Mouse (Mus musculus) brown adipose tissue, adult 24 weeks (tissue): ENCODE measurements around the gene Gm44965. TPM values are rescaled to one million over a fixed set of nuclear protein-coding genes. Genes with fewer than 3 reads are reported as not detected.
"Not testable (repeated sequence)": the region's sequence is repeated elsewhere in the genome, so short reads cannot be mapped to it uniquely, and the experiment has no call there.

Experiments used
- H3K27ac ChIP-seq: fragments of 200-500 bp; replicated peaks from 2 replicates; pipeline ENCODE4 v1.5.1; 2012; ENCODE audit warnings: low read depth, mild to moderate bottlenecking, low read length
- H3K4me1 ChIP-seq: fragments of 200-500 bp; 2 replicates; pipeline ENCODE4 v1.6.1; 2012; ENCODE audit warnings: low read length, mixed read lengths; ENCODE audit not compliant: control insufficient read depth, insufficient read depth, insufficient read length
- H3K4me3 ChIP-seq: fragments of 200-500 bp; 2 replicates; pipeline ENCODE4 v1.5.1; 2012; ENCODE audit warnings: low read depth, mild to moderate bottlenecking, low read length, moderate library complexity; ENCODE audit not compliant: insufficient read depth
- polyA plus RNA-seq: library from polyadenylated mRNA; stranded (reverse); fragments of >200 nt; gene quantifications from 2 replicates; pipeline ENCODE4 v1.2.4, GENCODE M21; 2012; ENCODE audit not compliant: missing spikeins, insufficient read depth, insufficient read length

The Gm44965 gene
- polyA plus RNA-seq, 1 experiment = not detected

GRCm38 (mm10) chr6:48596545-48597232 is 2.9 kb downstream of the Gm44965 start:
- Histone ChIP-seq H3K4me1 (peaks cover 5% of the 10 kb centered on the region), H3K27ac (no peak overlapping the region), H3K4me3 (no peak overlapping the region)

GRCm38 (mm10) chr6:48597233-48597625 is 3.5 kb downstream of the Gm44965 start:
- Histone ChIP-seq H3K4me3 (no peak overlapping the region), H3K27ac (no peak overlapping the region), H3K4me1 (peaks cover 5% of the 10 kb centered on the region)

- no peak overlapping the region for H3K27ac ChIP-seq
- H3K4me3 ChIP-seq = no peak overlapping the region
- 0 out of 2 replicates have a peak, but pooled peaks cover 3% of the 10 kb centered on the region for H3K4me1 ChIP-seq
These were observed 6.9 kb downstream of the Gm44965 start for GRCm38 (mm10) chr6:48600594-48600993.

- H3K27ac ChIP-seq = peak within 1 kb of the TSS; percentile 70
- 0 out of 2 replicates have a peak, but pooled peaks cover 3% of the 10 kb centered on the region for H3K4me1 ChIP-seq
- H3K4me3 ChIP-seq = peak within 1 kb of the TSS; percentile 90
These were observed 7.7 kb downstream of the Gm44965 start, which contains the start of gene Zfp775 for GRCm38 (mm10) chr6:48601271-48602079. TSS of gene Zfp775 (plus strand) at chr6:48602063.

GRCm38 (mm10) chr6:48602080-48602741 is 8.5 kb downstream of the Gm44965 start:
- Histone ChIP-seq H3K27ac (peak overlapping the region; percentile 70), H3K4me3 (peak overlapping the region; percentile 90), H3K4me1 (0 out of 2 replicates have a peak, but pooled peaks cover 3% of the 10 kb centered on the region)

GRCm38 (mm10) chr6:48608124-48608523 is 14.4 kb downstream of the Gm44965 start:
- H3K4me3 ChIP-seq = no peak overlapping the region
- no peak overlapping the region for H3K27ac ChIP-seq
- H3K4me1 ChIP-seq = no peaks in the 10 kb centered on the region

- H3K4me1 ChIP-seq = no peaks in the 10 kb centered on the region
- no peak overlapping the region for H3K27ac ChIP-seq
- H3K4me3 ChIP-seq = no peak overlapping the region
These were observed 15.8 kb downstream of the Gm44965 start for GRCm38 (mm10) chr6:48609512-48609911.

GRCm38 (mm10) chr6:48610657-48611056 is 16.9 kb downstream of the Gm44965 start:
- no peak overlapping the region for H3K27ac ChIP-seq
- no peaks in the 10 kb centered on the region for H3K4me1 ChIP-seq
- no peak overlapping the region for H3K4me3 ChIP-seq

- Histone ChIP-seq H3K4me3 (no peak overlapping the region), H3K4me1 (no peaks in the 10 kb centered on the region)
These were observed 19.7 kb downstream of the Gm44965 start for GRCm38 (mm10) chr6:48613464-48613863.

GRCm38 (mm10) chr6:48614756-48615155 is 21.0 kb downstream of the Gm44965 start:
- H3K4me3 ChIP-seq = no peak overlapping the region
- no peaks in the 10 kb centered on the region for H3K4me1 ChIP-seq
- no peak overlapping the region for H3K27ac ChIP-seq

More at GRCm38 (mm10) chr6:48613464-48613863, 19.7 kb downstream of the Gm44965 start:
- H3K27ac ChIP-seq = no peak overlapping the region

- Histone ChIP-seq H3K4me1 (no peaks in the 10 kb centered on the region), H3K27ac (no peak overlapping the region), H3K4me3 (no peak overlapping the region)
These were observed 26.3 kb downstream of the Gm44965 start for GRCm38 (mm10) chr6:48620031-48620430.

- H3K4me3 ChIP-seq = peak overlapping the region; percentile 24
- not testable (repeated sequence) for H3K4me1 ChIP-seq, H3K27ac ChIP-seq
These were observed 28.6 kb downstream of the Gm44965 start for GRCm38 (mm10) chr6:48622186-48622843.

GRCm38 (mm10) chr6:48623460-48623859 is 29.7 kb downstream of the Gm44965 start:
- no peak overlapping the region for H3K27ac ChIP-seq
- H3K4me3 ChIP-seq = no peak overlapping the region
- peaks cover 5% of the 10 kb centered on the region; the same call in 1 of the 2 replicates for H3K4me1 ChIP-seq

GRCm38 (mm10) chr6:48626464-48626863 is 32.7 kb downstream of the Gm44965 start, which contains the start of gene AI854703:
TSS of gene AI854703 (plus strand) at chr6:48626764.
- Histone ChIP-seq H3K4me1 (peaks cover 5% of the 10 kb centered on the region; the same call in 1 of the 2 replicates), H3K4me3 (peak within 1 kb of the TSS; percentile 60), H3K27ac (no peak within 1 kb of the TSS)
